Mouse (Mus musculus): ENCODE data around the gene Gbe1.

Gene Gbe1

GRCm38 (mm10) chr16:70568341-70569265 lies 254.9 kb downstream of the Gbe1 start:
- DNase-seq (ENCODE audit: low spot score), result peak; percentile 81

DNA sequence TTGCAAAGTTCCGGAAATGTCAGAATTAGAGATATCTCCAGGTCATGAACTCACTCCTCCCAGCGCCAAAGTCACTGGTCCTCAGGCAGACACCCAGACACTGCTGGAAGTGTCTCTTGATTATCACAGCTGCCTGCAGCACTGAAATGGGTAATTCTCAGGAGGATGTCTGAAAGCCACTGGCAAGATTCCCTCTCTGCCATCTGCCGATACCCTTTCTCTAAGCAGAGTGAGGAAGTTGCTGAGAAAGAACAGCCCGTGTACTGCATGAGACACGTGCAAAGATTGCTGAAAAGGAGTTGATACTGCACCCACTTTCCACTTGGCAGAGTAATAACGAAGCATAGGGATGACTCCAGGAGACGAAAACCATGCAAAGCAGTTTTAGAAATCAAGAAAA lies 272.2 kb downstream of the Gbe1 start:
- DNase-seq (ENCODE audit: low spot score), result peak; percentile 18

DNA sequence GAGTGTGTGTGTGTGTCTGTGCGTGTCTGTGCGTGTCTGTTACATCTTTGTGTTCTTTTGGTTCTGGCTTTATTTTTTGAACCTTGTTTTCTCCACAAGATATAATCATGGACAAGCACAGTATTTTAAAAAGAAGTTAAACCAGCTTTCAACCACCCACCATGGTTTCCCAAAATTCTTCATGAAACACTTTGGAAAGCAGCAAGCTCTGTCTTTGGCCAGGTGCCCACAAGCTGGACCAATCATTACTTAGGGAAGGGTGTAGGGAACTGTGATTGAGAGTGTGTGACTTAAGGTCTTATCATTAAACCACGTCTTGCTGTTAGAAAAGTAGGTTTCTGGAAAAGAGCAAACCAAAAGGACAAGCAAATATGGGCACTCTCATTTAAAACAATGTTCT lies 288.6 kb downstream of the Gbe1 start:
- DNase-seq (ENCODE audit: low spot score), result no peak

DNA sequence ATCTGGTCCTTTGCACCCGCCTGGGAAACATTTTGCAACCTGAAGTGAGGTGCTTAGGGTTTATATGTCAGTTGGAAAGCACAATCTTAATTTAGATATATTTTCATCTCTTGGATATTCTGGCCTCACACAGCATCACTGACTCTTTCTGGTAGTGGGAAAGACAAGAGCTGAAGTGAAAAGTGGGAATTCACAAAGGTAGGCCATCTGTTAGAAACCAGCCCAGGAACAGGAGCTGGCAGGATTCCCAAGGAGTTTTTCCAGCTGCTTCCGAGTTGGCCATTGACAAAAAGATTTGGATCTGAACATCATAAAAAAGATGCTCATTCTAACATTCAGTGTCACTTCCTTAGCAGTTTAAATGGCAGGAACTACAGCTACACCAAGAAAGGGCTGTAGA lies 294.6 kb downstream of the Gbe1 start:
- DNase-seq (ENCODE audit: low spot score), result no peak

GRCm38 (mm10) chr16:70617691-70618090 lies 303.9 kb downstream of the Gbe1 start:
- no peak for DNase-seq (ENCODE audit: low spot score)

DNA sequence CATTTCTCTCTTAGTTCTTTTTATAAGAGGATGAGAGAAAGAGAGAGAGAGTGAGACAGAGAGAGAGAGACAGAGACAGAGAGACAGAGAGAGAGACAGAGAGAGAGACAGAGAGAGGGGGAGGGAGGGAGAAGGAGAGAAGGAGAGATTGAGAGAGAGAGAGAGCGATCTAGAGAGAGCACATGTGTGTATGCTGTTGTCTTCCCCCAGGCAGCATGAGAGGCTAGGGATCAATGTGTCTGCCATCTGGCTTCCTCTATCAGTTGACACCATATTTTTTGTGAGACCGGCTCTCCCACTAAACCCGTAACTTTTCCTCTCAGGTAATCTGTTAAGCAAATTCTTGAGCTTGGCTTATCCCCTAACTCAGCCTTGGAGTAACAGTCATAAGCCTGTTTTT lies 304.4 kb downstream of the Gbe1 start:
- DNase-seq (ENCODE audit: low spot score), result no peak
